Mouse (Mus musculus) WW6 (cell line): ENCODE measurements around the gene Wdr60.

Experiments used
- DNase-seq: peaks from one replicate; pipeline ENCODE4 v3.0.0-alpha.2; 2013; ENCODE audit warnings: low read depth, low spot score

The Wdr60 gene

GRCm38 (mm10) chr12:116183212-116183935 is 79.4 kb downstream of the Wdr60 start:
- no peak for DNase-seq

- no peak for DNase-seq
Observed at GRCm38 (mm10) chr12:116182376-116182775, 80.4 kb downstream of the Wdr60 start.

DNA sequence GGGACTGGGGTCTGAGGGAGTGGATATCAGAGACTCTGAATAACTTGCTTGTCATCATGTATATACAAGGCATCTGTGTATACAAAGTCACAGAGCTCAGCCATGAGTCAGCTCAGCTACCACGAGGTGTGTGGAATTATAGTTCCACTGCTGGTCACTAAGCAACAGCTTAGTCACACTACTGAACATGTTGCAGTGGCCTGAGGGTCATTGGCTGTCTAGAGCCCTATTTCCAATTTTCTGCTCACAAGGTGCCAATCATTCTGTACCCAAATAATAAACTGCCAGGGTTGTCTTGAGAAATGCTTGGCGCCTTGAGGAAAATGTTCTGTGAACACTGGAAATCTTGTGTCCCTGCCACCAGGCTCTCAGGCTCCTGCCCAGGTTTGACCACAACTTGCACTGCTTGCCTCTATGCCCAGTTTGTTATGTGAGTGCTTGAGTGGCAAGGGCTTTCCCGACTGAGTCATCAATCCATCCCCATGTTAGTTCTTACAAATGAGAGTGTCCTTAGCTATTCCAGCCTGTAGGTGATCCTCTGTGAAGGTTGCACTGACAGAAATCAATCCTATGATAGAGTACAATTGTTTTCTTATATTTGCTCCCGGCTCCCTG is 81.3 kb downstream of the Wdr60 start:
- DNase-seq, result no peak

DNA sequence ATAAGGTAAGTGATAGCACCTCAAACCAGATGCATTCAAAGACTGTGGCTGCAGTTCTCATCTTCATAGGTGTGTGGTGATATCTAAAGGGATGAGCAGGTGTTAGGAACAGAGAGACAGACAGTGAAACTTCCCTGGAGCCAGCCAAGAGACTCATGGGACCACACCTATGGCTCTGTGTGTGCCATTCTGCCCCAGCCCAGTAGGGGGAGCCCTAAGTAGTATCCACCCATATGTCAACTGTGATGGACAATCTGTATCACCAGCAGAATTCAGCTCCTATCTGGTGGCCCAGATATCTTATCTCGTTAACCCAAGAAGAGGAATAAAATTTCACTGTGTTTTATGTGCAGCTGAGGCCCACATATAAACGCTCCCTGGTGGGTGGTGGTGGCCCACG is 85.9 kb downstream of the Wdr60 start:
- no peak for DNase-seq

GRCm38 (mm10) chr12:116169666-116170065 is 93.2 kb downstream of the Wdr60 start:
- no peak for DNase-seq

- no peak for DNase-seq
Observed at GRCm38 (mm10) chr12:116165368-116165767, 97.5 kb downstream of the Wdr60 start.

DNA sequence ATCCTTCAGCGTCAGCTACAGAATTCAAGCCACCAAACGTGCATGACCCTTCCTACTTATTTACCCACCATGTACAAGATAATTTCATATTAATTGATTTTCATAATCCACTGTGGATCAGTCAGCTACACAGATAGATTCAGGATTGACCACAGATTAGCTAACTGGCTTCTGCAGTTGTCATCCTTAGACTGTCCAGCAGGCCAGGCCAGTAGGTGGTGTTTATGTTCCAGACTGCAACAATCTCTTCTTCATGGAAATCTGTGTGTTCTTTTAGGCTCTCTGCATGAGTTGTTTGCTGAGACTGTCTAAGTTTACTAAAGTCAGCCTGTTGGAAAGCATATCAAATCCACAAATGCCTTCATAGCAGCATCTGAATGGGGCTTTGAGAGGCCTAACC is 103.1 kb downstream of the Wdr60 start:
- DNase-seq, result no peak

- no peak for DNase-seq
Observed at GRCm38 (mm10) chr12:116159223-116159622, 103.6 kb downstream of the Wdr60 start.

- DNase-seq, result no peak
Observed at GRCm38 (mm10) chr12:116156792-116157532, 105.9 kb downstream of the Wdr60 start.
